Mouse (Mus musculus) embryonic facial prominence, embryonic 10.5 days (tissue): ENCODE measurements at regions not wholly inside any gene's neighbourhood (a gene's known extent, or its start where the extent isn't known, plus 50 kb on each side); places are given as distances from the start of the nearest gene placed in this dataset.
A peak's percentile ranks its signal among the peaks of the same experiment; 100 is the strongest.

Experiments
- DNase-seq: peaks from one replicate; pipeline ENCODE4 v3.0.0-alpha.2; 2017; ENCODE audit warnings: low spot score
- H3K27ac ChIP-seq: fragments of 300-500 bp; sonication (generic); replicated peaks from 2 replicates; pipeline ENCODE4 v1.5.1; 2016; ENCODE audit warnings: mild to moderate bottlenecking
- H3K27me3 ChIP-seq: fragments of 300-500 bp; sonication (generic); replicated peaks from 2 replicates; pipeline ENCODE4 v1.6.1; 2016; ENCODE audit warnings: low read depth, mild to moderate bottlenecking; ENCODE audit not compliant: poor library complexity, severe bottlenecking
- H3K36me3 ChIP-seq: fragments of 300-500 bp; sonication (generic); replicated peaks from 2 replicates; pipeline ENCODE4 v1.6.1; 2016; ENCODE audit warnings: mild to moderate bottlenecking, moderate library complexity
- H3K4me1 ChIP-seq: fragments of 300-500 bp; sonication (generic); 2 replicates; pipeline ENCODE4 v1.6.1; 2016
- H3K4me3 ChIP-seq: fragments of 300-500 bp; sonication (generic); 2 replicates; pipeline ENCODE4 v1.5.1; 2016; ENCODE audit warnings: mild to moderate bottlenecking, moderate library complexity
- H3K9me3 ChIP-seq: fragments of 300-500 bp; sonication (generic); 2 replicates; pipeline ENCODE4 v1.6.1; 2016; ENCODE audit warnings: mild to moderate bottlenecking
- WGBS: fragments of 180-500 bp; shearing (Covaris S2); methylation state at CpG from one replicate; pipeline ENCODE4 v1.1.7; 2016; 5-methylcytosine and 5-hydroxymethylcytosine counted together

- Histone ChIP-seq H3K27me3 (peaks cover 4% of the 10 kb centered on the region; the same call in 1 of the 2 replicates), H3K4me3 (no peak overlapping the region)
- WGBS = 69% methylated on average over 8 of the region's 8 CpGs
Observed at GRCm38 (mm10) chr4:56686141-56686540, 53.7 kb upstream of the Gm26657 start.

GRCm38 (mm10) chr4:56685696-56686095 is 54.2 kb upstream of the Gm26657 start:
- H3K9me3 ChIP-seq = no peaks in the 10 kb centered on the region
- H3K4me3 ChIP-seq = no peak overlapping the region
- 61% methylated on average over 8 of the region's 8 CpGs for WGBS
- no peaks in the 10 kb centered on the region for H3K36me3 ChIP-seq
- H3K4me1 ChIP-seq = peaks cover 10% of the 10 kb centered on the region
- no peak overlapping the region for H3K27ac ChIP-seq
- no peak for DNase-seq
- peaks cover 4% of the 10 kb centered on the region; the same call in 1 of the 2 replicates for H3K27me3 ChIP-seq

More at GRCm38 (mm10) chr4:56686141-56686540, 53.7 kb upstream of the Gm26657 start:
- H3K27ac ChIP-seq = no peak overlapping the region
- no peak for DNase-seq
- no peaks in the 10 kb centered on the region for H3K9me3 ChIP-seq
- H3K4me1 ChIP-seq = peaks cover 8% of the 10 kb centered on the region; the same call in 1 of the 2 replicates
- no peaks in the 10 kb centered on the region for H3K36me3 ChIP-seq

DNA sequence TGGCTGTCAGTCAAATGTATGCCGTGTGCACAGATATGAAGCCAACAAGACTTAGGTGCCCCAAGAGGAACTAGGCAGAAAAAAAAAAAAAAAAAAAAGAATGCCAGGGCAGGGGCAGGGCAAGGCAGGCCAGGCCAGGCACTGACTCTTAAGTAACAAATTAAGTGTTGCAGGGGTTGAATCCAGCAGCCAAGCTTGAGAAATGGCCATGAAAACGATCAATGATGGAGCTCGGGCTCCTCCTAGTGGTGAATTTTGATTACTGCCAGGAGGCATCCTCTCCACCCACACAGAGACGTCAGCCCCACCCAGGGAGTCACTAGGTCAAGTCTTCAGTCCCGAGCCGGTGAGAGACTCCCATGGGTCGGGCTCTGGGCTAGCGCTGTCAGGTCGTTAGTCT is 54.7 kb upstream of the Gm26657 start:
- DNase-seq = peak; percentile 86
- peaks cover 13% of the 10 kb centered on the region for H3K4me1 ChIP-seq
- no peaks in the 10 kb centered on the region for H3K36me3 ChIP-seq
- no peak overlapping the region for H3K4me3 ChIP-seq
- H3K27me3 ChIP-seq = peaks cover 4% of the 10 kb centered on the region; the same call in 1 of the 2 replicates
- H3K27ac ChIP-seq = no peak overlapping the region
- WGBS = 8% methylated on average over 9 of the region's 9 CpGs
- H3K9me3 ChIP-seq = no peaks in the 10 kb centered on the region

DNA sequence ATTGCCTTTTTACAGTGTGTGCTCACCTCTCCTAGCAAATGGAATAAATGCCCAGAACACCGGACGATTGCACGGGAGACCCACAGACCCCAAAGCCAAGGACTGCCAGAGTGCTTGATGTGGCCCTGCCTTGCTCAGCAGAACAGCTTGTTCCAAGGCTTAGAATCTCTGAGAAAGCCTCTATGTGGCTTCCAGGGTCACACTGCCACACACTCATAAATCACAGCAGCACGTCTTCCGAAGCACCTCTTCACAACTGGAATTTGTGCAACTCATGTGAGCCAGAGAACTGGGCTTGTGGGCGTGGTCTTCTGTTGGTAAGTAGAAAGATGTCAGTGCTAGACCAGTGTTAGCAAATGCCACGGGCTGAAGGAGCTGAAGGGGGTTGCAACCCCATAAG is 55.8 kb upstream of the Gm26657 start:
- Histone ChIP-seq H3K4me3 (no peak overlapping the region), H3K4me1 (peaks cover 13% of the 10 kb centered on the region), H3K27me3 (peaks cover 4% of the 10 kb centered on the region; the same call in 1 of the 2 replicates), H3K9me3 (no peaks in the 10 kb centered on the region), H3K36me3 (no peaks in the 10 kb centered on the region), H3K27ac (no peak overlapping the region)
- DNase-seq = no peak
- whole genome bisulfite sequencing = 93% methylated on average over 7 of the region's 7 CpGs

DNA sequence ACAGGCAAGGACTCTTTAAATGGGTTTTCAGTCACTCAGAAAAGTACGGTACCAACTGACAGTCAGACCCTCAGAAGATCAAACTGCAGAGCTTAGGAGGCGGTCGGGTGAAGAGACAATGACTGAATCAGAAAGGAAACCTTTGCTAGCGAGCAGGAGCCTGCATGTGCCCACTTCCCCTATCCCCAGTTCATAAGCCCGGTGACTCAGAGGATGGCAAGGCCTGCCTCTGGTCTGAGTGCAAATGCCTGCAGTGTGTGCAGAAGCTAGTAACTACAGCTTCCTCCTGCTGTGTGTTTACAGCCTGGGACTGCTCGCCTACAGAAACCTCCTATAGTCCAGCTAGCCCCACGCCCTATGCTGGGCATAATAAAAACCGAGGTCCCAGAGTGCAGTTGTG is 58.7 kb upstream of the Gm26657 start:
- WGBS = 74% methylated on average over 8 of the region's 8 CpGs
- Histone ChIP-seq H3K27ac (no peak overlapping the region), H3K9me3 (no peaks in the 10 kb centered on the region), H3K27me3 (peaks cover 4% of the 10 kb centered on the region; the same call in 1 of the 2 replicates), H3K4me1 (peaks cover 13% of the 10 kb centered on the region), H3K36me3 (no peaks in the 10 kb centered on the region), H3K4me3 (no peak overlapping the region)
- no peak for DNase-seq

DNA sequence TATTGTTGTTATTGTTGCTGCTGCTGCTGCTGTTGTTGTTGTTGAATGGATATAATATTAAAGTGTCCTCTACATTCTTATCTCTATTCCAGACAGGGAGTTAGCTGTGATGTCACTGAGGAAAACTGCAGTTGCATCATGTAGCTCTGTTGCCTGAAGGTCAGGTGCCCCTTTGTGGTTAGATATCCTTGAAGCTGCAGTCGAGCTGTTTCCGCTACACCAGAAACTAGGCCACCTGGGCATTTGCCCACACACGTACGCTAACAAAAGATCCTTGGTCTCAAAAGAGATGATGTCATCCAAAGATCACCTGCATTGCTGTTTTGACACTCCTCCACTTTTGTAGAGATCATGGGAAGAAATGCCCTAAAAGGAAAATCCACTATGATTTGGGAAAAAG is 66.0 kb upstream of the Gm26657 start:
- H3K4me3 ChIP-seq = no peak overlapping the region
- WGBS = 91% methylated on average over 4 of the region's 4 CpGs
- DNase-seq = no peak
- no peaks in the 10 kb centered on the region for H3K4me1 ChIP-seq
- no peaks in the 10 kb centered on the region for H3K27me3 ChIP-seq
- peaks cover 7% of the 10 kb centered on the region; the same call in 1 of the 2 replicates for H3K9me3 ChIP-seq
- H3K36me3 ChIP-seq = no peaks in the 10 kb centered on the region
- no peak overlapping the region for H3K27ac ChIP-seq

DNA sequence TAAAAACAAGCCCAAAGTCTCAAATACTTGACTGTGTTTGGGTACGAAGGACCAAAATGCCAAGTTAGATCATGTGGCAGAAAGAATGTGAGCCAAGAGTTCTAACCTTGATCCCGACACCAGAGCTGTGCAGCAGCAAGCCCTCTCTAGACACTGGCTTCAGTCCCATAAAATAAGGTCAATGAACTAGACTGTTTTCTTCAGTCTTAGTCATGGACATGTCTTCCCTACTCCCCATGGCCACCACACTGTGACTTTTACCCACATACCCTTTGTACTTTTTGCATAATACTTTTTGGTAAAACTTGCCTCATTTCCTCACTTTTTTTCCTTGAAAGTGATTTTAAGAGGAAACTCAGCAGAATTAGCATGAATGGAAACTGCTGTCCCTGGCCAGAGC is 74.9 kb upstream of the Gm26657 start:
- no peaks in the 10 kb centered on the region for H3K9me3 ChIP-seq
- no peak overlapping the region for H3K27ac ChIP-seq
- no peak for DNase-seq
- H3K4me1 ChIP-seq = no peaks in the 10 kb centered on the region
- no peaks in the 10 kb centered on the region for H3K27me3 ChIP-seq
- H3K36me3 ChIP-seq = no peaks in the 10 kb centered on the region
- no peak overlapping the region for H3K4me3 ChIP-seq
- WGBS = 74% methylated on average over 2 of the region's 2 CpGs

- Histone ChIP-seq H3K4me1 (peaks cover 10% of the 10 kb centered on the region), H3K9me3 (no peaks in the 10 kb centered on the region), H3K27ac (no peak overlapping the region), H3K27me3 (no peaks in the 10 kb centered on the region), H3K36me3 (no peaks in the 10 kb centered on the region), H3K4me3 (no peak overlapping the region)
- no peak for DNase-seq
- 79% methylated on average over 5 of the region's 5 CpGs for WGBS
Observed at GRCm38 (mm10) chr4:56661816-56662215, 78.1 kb upstream of the Gm26657 start.

- 46% methylated on average over 3 of the region's 3 CpGs for WGBS
Observed at GRCm38 (mm10) chr4:56657046-56657445, 82.8 kb upstream of the Gm26657 start.

GRCm38 (mm10) chr4:56654327-56654726 is 85.5 kb upstream of the Gm26657 start:
- Histone ChIP-seq H3K4me1 (peaks cover 35% of the 10 kb centered on the region), H3K4me3 (no peak overlapping the region), H3K9me3 (no peaks in the 10 kb centered on the region), H3K27me3 (no peaks in the 10 kb centered on the region), H3K27ac (peak overlapping the region; percentile 44), H3K36me3 (no peaks in the 10 kb centered on the region)
- 69% methylated on average over 4 of the region's 4 CpGs for WGBS
- DNase-seq = peak; percentile 32

More at GRCm38 (mm10) chr4:56657046-56657445, 82.8 kb upstream of the Gm26657 start:
- no peaks in the 10 kb centered on the region for H3K36me3 ChIP-seq
- peak; percentile 71 for DNase-seq
- H3K27ac ChIP-seq = peak overlapping the region; percentile 54
- peaks cover 29% of the 10 kb centered on the region for H3K4me1 ChIP-seq
- no peaks in the 10 kb centered on the region for H3K9me3 ChIP-seq
- H3K27me3 ChIP-seq = no peaks in the 10 kb centered on the region
- H3K4me3 ChIP-seq = no peak overlapping the region

DNA sequence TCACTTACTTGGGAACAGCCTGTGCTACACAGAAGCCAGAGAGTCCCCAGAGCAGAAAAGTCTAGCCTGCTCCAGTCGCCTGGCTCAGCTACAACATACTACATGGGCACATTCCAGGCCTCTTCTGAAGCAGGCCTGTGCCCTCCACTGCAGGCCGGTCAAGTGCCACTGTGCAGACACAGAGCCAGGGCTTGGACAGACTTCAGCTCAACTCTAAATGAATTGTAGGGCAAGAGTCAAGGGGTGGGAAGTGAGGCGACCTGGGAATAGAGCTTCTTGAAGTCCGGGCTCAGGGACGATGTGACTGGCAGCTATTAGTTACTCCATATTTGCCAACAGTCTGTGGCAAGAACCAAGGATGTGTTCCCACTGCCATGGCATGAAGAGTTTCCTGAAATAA is 87.1 kb upstream of the Gm26657 start:
- Histone ChIP-seq H3K27me3 (no peaks in the 10 kb centered on the region), H3K27ac (no peak overlapping the region), H3K4me1 (peaks cover 37% of the 10 kb centered on the region), H3K4me3 (no peak overlapping the region), H3K36me3 (no peaks in the 10 kb centered on the region), H3K9me3 (no peaks in the 10 kb centered on the region)
- no peak for DNase-seq
- WGBS = 79% methylated on average over 5 of the region's 5 CpGs

- 43% methylated on average over 1 of the region's 1 CpGs for WGBS
- Histone ChIP-seq H3K36me3 (no peaks in the 10 kb centered on the region), H3K9me3 (no peaks in the 10 kb centered on the region), H3K27ac (no peak overlapping the region), H3K4me1 (peaks cover 26% of the 10 kb centered on the region), H3K27me3 (no peaks in the 10 kb centered on the region), H3K4me3 (no peak overlapping the region)
- DNase-seq = no peak
Observed at GRCm38 (mm10) chr4:56649731-56650130, 90.1 kb upstream of the Gm26657 start.

- peak overlapping the region; percentile 16; the same call in 1 of the 2 replicates for H3K4me3 ChIP-seq
- peak overlapping the region; percentile 48 for H3K27ac ChIP-seq
Observed at GRCm38 (mm10) chr4:56643999-56644962, 95.6 kb upstream of the Gm26657 start.

More at GRCm38 (mm10) chr4:56643999-56644962, 95.6 kb upstream of the Gm26657 start:
- DNase-seq = peak; percentile 75
- Histone ChIP-seq H3K36me3 (no peaks in the 10 kb centered on the region), H3K9me3 (no peaks in the 10 kb centered on the region), H3K27me3 (no peaks in the 10 kb centered on the region), H3K4me1 (peaks cover 32% of the 10 kb centered on the region)
- 33% methylated on average over 20 of the region's 20 CpGs for WGBS
